Mouse (Mus musculus) lung, postnatal 0 days (tissue): Measurements from ENCODE around the gene Irf8.

Source experiments
- CTCF ChIP-seq: IDR thresholded peaks from 2 replicates; pipeline ENCODE4 v1.5.1; 2016; ENCODE audit warnings: antibody characterized with exemption, mild to moderate bottlenecking
- EP300 ChIP-seq: IDR thresholded peaks from 2 replicates; pipeline ENCODE4 v1.6.1; 2016; ENCODE audit warnings: antibody characterized with exemption, mild to moderate bottlenecking, control low read depth

GRCm38 (mm10) chr8:120724816-120725575 lies 11.2 kb upstream of the Irf8 start:
- TF ChIP-seq CTCF (no peak), EP300 (no peak)
